Mouse (Mus musculus): Measurements from ENCODE around the gene Camk1g.

The Camk1g gene

GRCm38 (mm10) chr1:193302093-193302405 lies 68.0 kb downstream of the Camk1g start:
- no peak for DNase-seq (ENCODE audit: low spot score)

- peak; percentile 18 for DNase-seq (ENCODE audit: low spot score)
Observed at GRCm38 (mm10) chr1:193301216-193302092, 68.6 kb downstream of the Camk1g start.

- no peak for DNase-seq (ENCODE audit: low spot score)
Observed at GRCm38 (mm10) chr1:193299995-193300394, 70.1 kb downstream of the Camk1g start.

- no peak for DNase-seq (ENCODE audit: low spot score)
Observed at GRCm38 (mm10) chr1:193298141-193298765, 71.8 kb downstream of the Camk1g start.

Measured in yolk sac, embryonic 10.5 days (tissue).